Mouse (Mus musculus) neural tube, embryonic 11.5 days (tissue): Measurements from ENCODE around the gene Myo18a. TPM values are rescaled to one million over a fixed set of nuclear protein-coding genes. Genes with fewer than 3 reads are reported as not detected.

Experiments used
- ATAC-seq: fragments of 200-750 bp; cut with Nextera tagmentation; 2 replicates; pipeline ENCODE4 v1.8.0; 2017; ENCODE audit warnings: moderate number of reproducible peaks, mild to moderate bottlenecking, moderate TSS enrichment, moderate library complexity; ENCODE audit not compliant: insufficient read depth, low FRiP score, low TSS enrichment
- DNase-seq: peaks from one replicate; pipeline ENCODE4 v3.0.0-alpha.2; 2015; ENCODE audit warnings: low spot score
- H3K27ac ChIP-seq: fragments of 300-500 bp; sonication (generic); 2 replicates; pipeline ENCODE4 v1.5.1; 2014; ENCODE audit warnings: low read depth, mild to moderate bottlenecking, low read length
- H3K27me3 ChIP-seq: fragments of 300-500 bp; sonication (generic); 2 replicates; pipeline ENCODE4 v1.6.1; 2014; ENCODE audit warnings: mild to moderate bottlenecking, low read length, mixed read lengths; ENCODE audit not compliant: control insufficient read depth, insufficient read depth
- H3K36me3 ChIP-seq: fragments of 300-500 bp; sonication (generic); 2 replicates; pipeline ENCODE4 v1.6.1; 2014; ENCODE audit warnings: mild to moderate bottlenecking, low read length, moderate library complexity, mixed read lengths; ENCODE audit not compliant: control insufficient read depth, insufficient read depth
- H3K4me1 ChIP-seq: fragments of 300-500 bp; sonication (generic); 2 replicates; pipeline ENCODE4 v1.6.1; 2014; ENCODE audit warnings: low read length, mixed read lengths; ENCODE audit not compliant: control insufficient read depth, insufficient read depth
- H3K4me2 ChIP-seq: fragments of 300-500 bp; sonication (generic); 2 replicates; pipeline ENCODE4 v1.6.1; 2014; ENCODE audit warnings: low read depth, mild to moderate bottlenecking, moderate library complexity
- H3K4me3 ChIP-seq: fragments of 300-500 bp; sonication (generic); 2 replicates; pipeline ENCODE4 v1.5.1; 2014; ENCODE audit warnings: low read depth, low read length
- H3K9ac ChIP-seq: fragments of 300-500 bp; sonication (generic); 2 replicates; pipeline ENCODE4 v1.6.1; 2014; ENCODE audit warnings: mild to moderate bottlenecking, low read length
- H3K9me3 ChIP-seq: fragments of 300-500 bp; sonication (generic); 2 replicates; pipeline ENCODE4 v1.6.1; 2016; ENCODE audit warnings: low read length; ENCODE audit not compliant: control insufficient read depth
- WGBS: fragments of 180-500 bp; shearing (Covaris S2); extraction: QIAGEN DNeasy Blood & Tissue Kit; methylation state at CpG from one replicate; pipeline ENCODE4 v1.1.7; 2014; 5-methylcytosine and 5-hydroxymethylcytosine counted together
- polyA plus RNA-seq: library from polyadenylated mRNA; unstranded; fragments of >200 nt; fragmentation: Nextera tagmentation; extraction: Ambion mirVana; gene quantifications from 2 replicates; pipeline ENCODE4 v1.2.1, GENCODE M21; 2014

Myo18a gene
- polyA plus RNA-seq, 1 experiment from 2014 or later = 31.3 TPM

GRCm38 (mm10) chr11:77787707-77788106 is 24.7 kb downstream of the Myo18a start, which contains the start of gene Gm10277:
TSS of gene Gm10277 (minus strand) at chr11:77787747.
- Histone ChIP-seq H3K9me3 (no peaks in the 10 kb centered on the region), H3K4me3 (no peak within 1 kb of the TSS), H3K4me1 (peaks cover 29% of the 10 kb centered on the region; the same call in 1 of the 2 replicates), H3K27ac (no peak within 1 kb of the TSS), H3K9ac (no peak within 1 kb of the TSS), H3K27me3 (no peaks in the 10 kb centered on the region), H3K36me3 (no peaks in the 10 kb centered on the region), H3K4me2 (no peak within 1 kb of the TSS)
- DNase-seq = no peak
- WGBS = 93% methylated on average over 5 of the region's 5 CpGs
- ATAC-seq = no peak

- ATAC-seq (no peak), DNase-seq (no peak)
- H3K27me3 ChIP-seq = no peaks in the 10 kb centered on the region
- peaks cover 26% of the 10 kb centered on the region; the same call in 1 of the 2 replicates for H3K4me1 ChIP-seq
- WGBS = 84% methylated on average over 5 of the region's 5 CpGs
- no peaks in the 10 kb centered on the region for H3K36me3 ChIP-seq
- H3K27ac ChIP-seq = no peak overlapping the region
- no peak overlapping the region for H3K9ac ChIP-seq
- no peak overlapping the region for H3K4me2 ChIP-seq
- H3K4me3 ChIP-seq = no peak overlapping the region
- H3K9me3 ChIP-seq = no peaks in the 10 kb centered on the region
Observed at GRCm38 (mm10) chr11:77789512-77789911, 26.5 kb downstream of the Myo18a start.

GRCm38 (mm10) chr11:77790286-77790685 is 27.2 kb downstream of the Myo18a start:
- Histone ChIP-seq H3K4me3 (no peak overlapping the region), H3K9me3 (no peaks in the 10 kb centered on the region), H3K9ac (no peak overlapping the region), H3K4me2 (no peak overlapping the region), H3K36me3 (no peaks in the 10 kb centered on the region), H3K27me3 (no peaks in the 10 kb centered on the region), H3K27ac (peak overlapping the region; percentile 54), H3K4me1 (peaks cover 22% of the 10 kb centered on the region; the same call in 1 of the 2 replicates)
- 53% methylated on average over 9 of the region's 9 CpGs for WGBS
- ATAC-seq (no peak), DNase-seq (no peak)

- H3K27me3 ChIP-seq = no peaks in the 10 kb centered on the region
- no peaks in the 10 kb centered on the region for H3K36me3 ChIP-seq
- H3K9me3 ChIP-seq = no peaks in the 10 kb centered on the region
- H3K4me1 ChIP-seq = peaks cover 15% of the 10 kb centered on the region; the same call in 1 of the 2 replicates
- H3K9ac ChIP-seq = no peak overlapping the region
- H3K4me3 ChIP-seq = no peak overlapping the region
- 37% methylated on average over 8 of the region's 8 CpGs for WGBS
- H3K27ac ChIP-seq = peak overlapping the region; percentile 54; the same call in 1 of the 2 replicates
- ATAC-seq = no peak
- H3K4me2 ChIP-seq = no peak overlapping the region
- DNase-seq = peak; percentile 43
Observed at GRCm38 (mm10) chr11:77791241-77791727, 28.2 kb downstream of the Myo18a start.

- Histone ChIP-seq H3K4me1 (peaks cover 15% of the 10 kb centered on the region; the same call in 1 of the 2 replicates), H3K9me3 (no peaks in the 10 kb centered on the region), H3K4me3 (no peak overlapping the region), H3K27me3 (no peaks in the 10 kb centered on the region), H3K4me2 (no peak overlapping the region), H3K36me3 (no peaks in the 10 kb centered on the region), H3K9ac (peak overlapping the region; percentile 31; the same call in 1 of the 2 replicates), H3K27ac (0 out of 2 replicates have a peak overlapping the region, but pooled peaks have one; percentile 34)
- ATAC-seq = no peak
- DNase-seq = no peak
- WGBS = 63% methylated on average over 12 of the region's 12 CpGs
Observed at GRCm38 (mm10) chr11:77791752-77792565, 28.9 kb downstream of the Myo18a start.

GRCm38 (mm10) chr11:77792566-77792909 is 29.5 kb downstream of the Myo18a start:
- DNase-seq (no peak), ATAC-seq (no peak)
- no peaks in the 10 kb centered on the region for H3K36me3 ChIP-seq
- H3K4me2 ChIP-seq = no peak overlapping the region
- WGBS = 80% methylated on average over 7 of the region's 7 CpGs
- no peak overlapping the region for H3K4me3 ChIP-seq
- H3K27ac ChIP-seq = no peak overlapping the region
- H3K9ac ChIP-seq = no peak overlapping the region
- H3K9me3 ChIP-seq = no peaks in the 10 kb centered on the region
- H3K27me3 ChIP-seq = no peaks in the 10 kb centered on the region
- H3K4me1 ChIP-seq = peaks cover 15% of the 10 kb centered on the region; the same call in 1 of the 2 replicates

- whole genome bisulfite sequencing = 5% methylated on average over 19 of the region's 19 CpGs
- no peaks in the 10 kb centered on the region for H3K27me3 ChIP-seq
- H3K9ac ChIP-seq = peak overlapping the region; percentile 56
- no peak overlapping the region for H3K27ac ChIP-seq
- peak overlapping the region; percentile 79 for H3K4me2 ChIP-seq
- peaks cover 15% of the 10 kb centered on the region; the same call in 1 of the 2 replicates for H3K4me1 ChIP-seq
- H3K36me3 ChIP-seq = no peaks in the 10 kb centered on the region
- H3K9me3 ChIP-seq = no peaks in the 10 kb centered on the region
- ATAC-seq (peak; percentile 71), DNase-seq (peak; percentile 96)
- peak overlapping the region; percentile 28 for H3K4me3 ChIP-seq
Observed at GRCm38 (mm10) chr11:77793238-77793930, 30.3 kb downstream of the Myo18a start.

- H3K27me3 ChIP-seq = no peaks in the 10 kb centered on the region
- H3K4me2 ChIP-seq = no peak overlapping the region
- H3K9ac ChIP-seq = no peak overlapping the region
- ATAC-seq = no peak
- no peak overlapping the region for H3K27ac ChIP-seq
- H3K4me3 ChIP-seq = no peak overlapping the region
- no peaks in the 10 kb centered on the region for H3K36me3 ChIP-seq
- 77% methylated on average over 5 of the region's 5 CpGs for WGBS
- no peak for DNase-seq
- no peaks in the 10 kb centered on the region for H3K9me3 ChIP-seq
- H3K4me1 ChIP-seq = peaks cover 15% of the 10 kb centered on the region; the same call in 1 of the 2 replicates
Observed at GRCm38 (mm10) chr11:77795216-77795615, 32.2 kb downstream of the Myo18a start.
